Comparison of ENCODE assay signal across 9 mouse cellular contexts in the genomic region with DNA sequence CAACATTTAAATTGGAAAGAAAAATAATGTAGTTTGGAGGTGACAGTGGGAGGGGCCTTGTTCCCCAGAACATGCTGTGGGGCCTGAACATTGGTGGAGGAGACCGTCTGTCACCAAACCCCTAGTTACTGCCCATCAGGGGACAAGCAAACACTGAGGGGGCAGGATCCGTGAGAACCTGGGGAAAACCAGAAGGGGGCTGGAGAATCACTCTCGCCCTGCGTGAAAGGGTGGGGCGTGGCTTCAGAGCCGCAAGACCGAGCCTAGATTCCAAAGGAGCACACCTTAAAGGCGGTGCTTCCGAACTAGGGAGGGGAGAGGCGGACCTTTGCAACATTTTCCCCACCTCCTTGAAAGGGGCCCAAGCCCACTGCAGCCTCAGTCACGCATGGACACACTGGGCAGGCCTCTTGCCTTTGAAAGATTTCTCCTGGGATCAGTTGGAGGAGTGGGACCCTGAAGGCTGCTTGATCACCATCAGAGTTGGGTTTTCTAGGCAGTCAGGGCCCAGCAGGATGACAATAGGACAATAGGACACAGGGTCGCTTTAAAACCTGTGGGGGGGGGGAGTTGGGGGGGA. TPM values are rescaled to one million over a fixed set of nuclear protein-coding genes. Genes with fewer than 3 reads are reported as not detected.
DNase-seq lines count a peak whose midpoint lies in the region; ATAC-seq lines count a peak whose summit lies in the region.
"Had no signal": no experiment of that assay in that cellular context is flagged by ENCODE, and none has a peak within 500 bp of the region (broad histone marks: within the 10 kb centered on the region; RNA-seq: fewer than 3 reads in every experiment).

No protein-coding gene starts in this region.

- ATAC-seq in granulocyte monocyte progenitor cell, adult 5-6 weeks (replicated peaks; ENCODE audit: poor library complexity, severe bottlenecking) = peak; percentile 15
- ATAC-seq in liver, embryonic 16.5 days (ENCODE audit: low read depth) = no peak
- ATAC-seq in stomach, embryonic 16.5 days (ENCODE audit: insufficient read depth, low FRiP score) = peak; percentile 16; the same call in 1 of the 2 replicates

- 11% methylated on average over 12 of the region's 12 CpGs for WGBS in liver, embryonic 16.5 days (ENCODE audit: insufficient replicate concordance)
- WGBS in stomach, embryonic 16.5 days = 8% methylated on average over 12 of the region's 12 CpGs

- H3K27ac ChIP-seq in liver, embryonic 16.5 days (ENCODE audit: low read length) = no peak overlapping the region
- H3K27ac ChIP-seq in stomach, embryonic 16.5 days (ENCODE audit: low read length) = peak overlapping the region; percentile 85
- H3K27ac ChIP-seq: macrophage had no signal

- peaks cover 10% of the 10 kb centered on the region for H3K4me1 ChIP-seq in liver, embryonic 16.5 days (ENCODE audit: control insufficient read depth, low read depth, low read length)
- peaks cover 10% of the 10 kb centered on the region for H3K4me1 ChIP-seq in stomach, embryonic 16.5 days (ENCODE audit: control insufficient read depth, insufficient read depth, low read length)

- peak overlapping the region; percentile 49; the same call in 1 of the 2 replicates for H3K4me3 ChIP-seq in liver, embryonic 16.5 days (ENCODE audit: low read depth, low read length)
- H3K4me3 ChIP-seq in stomach, embryonic 16.5 days (replicated peaks; ENCODE audit: low read length) = peak overlapping the region; percentile 63

- H3K9me3 ChIP-seq in liver, embryonic 16.5 days (replicated peaks; ENCODE audit: control insufficient read depth, low read length) = no peaks in the 10 kb centered on the region; the same call in 1 of the 2 replicates
- H3K9me3 ChIP-seq in stomach, embryonic 16.5 days (replicated peaks; ENCODE audit: control insufficient read depth, low read length) = peaks cover 8% of the 10 kb centered on the region

- DNase-seq in thymus, postnatal 0 days (ENCODE audit: low spot score) = peak; percentile 40
- DNase-seq in thymus, postnatal 14 days = no peak
- no peak for DNase-seq in T-cell, adult 2 months (ENCODE audit: low spot score)
- DNase-seq in gastrocnemius, adult 18-20 months (ENCODE audit: low spot score) = no peak
- no peak for DNase-seq in spleen, postnatal 10 days (ENCODE audit: low spot score in 2 of 2)

- peaks cover 46% of the 10 kb centered on the region for H3K27me3 ChIP-seq in liver, embryonic 16.5 days (ENCODE audit: control insufficient read depth, insufficient read depth, low read depth, low read length)
- peaks cover 28% of the 10 kb centered on the region for H3K27me3 ChIP-seq in stomach, embryonic 16.5 days (ENCODE audit: control insufficient read depth, insufficient read depth, low read length)

- H3K9ac ChIP-seq in liver, embryonic 16.5 days (ENCODE audit: low read depth, low read length) = no peak overlapping the region
- H3K9ac ChIP-seq in stomach, embryonic 16.5 days (ENCODE audit: low read length) = peak overlapping the region; percentile 81; the same call in 1 of the 2 replicates

- H3K4me2 ChIP-seq in liver, embryonic 16.5 days (ENCODE audit: low read depth, low read length) = no peak overlapping the region
- H3K4me2 ChIP-seq in stomach, embryonic 16.5 days (ENCODE audit: low read depth, low read length) = peak overlapping the region; percentile 81

- no peaks in the 10 kb centered on the region for H3K36me3 ChIP-seq in liver, embryonic 16.5 days (ENCODE audit: control insufficient read depth, insufficient read depth)
- H3K36me3 ChIP-seq in stomach, embryonic 16.5 days (ENCODE audit: control insufficient read depth, insufficient read depth, low read length) = 0 out of 2 replicates have a peak, but pooled peaks cover 17% of the 10 kb centered on the region

RNA-seq across cellular contexts. Expression of a gene that starts 1.3 kb away (rescaled TPM):
- 2.9 and 3.6 TPM in 2 replicates for polyA plus RNA-seq in thymus, postnatal 0 days (2015; fragmentation: Nextera tagmentation; extraction: Ambion mirVana)
- total RNA-seq in granulocyte monocyte progenitor cell, adult 5-6 weeks (2014; fragmentation: Nextera tagmentation) = 8.0 and 12.6 TPM in 2 replicates
- total RNA-seq in granulocyte monocyte progenitor cell, adult 5-6 weeks (2017) = 6.9 and 8.7 TPM in 2 replicates
- 0.02 and 0.09 TPM in 2 replicates for polyA plus RNA-seq in liver, embryonic 16.5 days (2015; fragmentation: Nextera tagmentation; extraction: Ambion mirVana)
- 2.6 and 2.7 TPM in 2 replicates for polyA plus RNA-seq in stomach, embryonic 16.5 days (2015; fragmentation: Nextera tagmentation; extraction: Ambion mirVana)
- under 1 TPM; 0.24 to 0.32 TPM for total RNA-seq in gastrocnemius, adult 18-20 months (2021)
- polyA plus RNA-seq: macrophage had no signal

RNA-seq across cellular contexts. Expression of a gene that starts 22.6 kb away (rescaled TPM):
- 14.8 TPM in 2 replicates for polyA plus RNA-seq in thymus, postnatal 0 days (2015; fragmentation: Nextera tagmentation; extraction: Ambion mirVana)
- 15.0 and 19.9 TPM in 2 replicates for total RNA-seq in granulocyte monocyte progenitor cell, adult 5-6 weeks (2014; fragmentation: Nextera tagmentation)
- 15.9 and 18.4 TPM in 2 replicates for total RNA-seq in granulocyte monocyte progenitor cell, adult 5-6 weeks (2017)
- 3.4 and 3.5 TPM in 2 replicates for polyA plus RNA-seq in liver, embryonic 16.5 days (2015; fragmentation: Nextera tagmentation; extraction: Ambion mirVana)
- 10.5 and 12.1 TPM in 2 replicates for polyA plus RNA-seq in stomach, embryonic 16.5 days (2015; fragmentation: Nextera tagmentation; extraction: Ambion mirVana)
- 10 to 100 TPM in 1 of 2 experiments, 1 to 10 TPM in 1; 7.6 to 12.1 TPM for total RNA-seq in gastrocnemius, adult 18-20 months (2021)
